Mouse (Mus musculus): ENCODE measurements at regions not wholly inside any gene's neighbourhood (a gene's known extent, or its start where the extent isn't known, plus 50 kb on each side); places are given as distances from the start of the nearest gene placed in this dataset.

- no peak for TF ChIP-seq CTCF (IDR thresholded peaks at IDR 0.05; ENCODE audit: control insufficient read depth, insufficient read depth, low read length)
- no peak for TF ChIP-seq POLR2A (IDR thresholded peaks at IDR 0.05; ENCODE audit: borderline replicate concordance, control insufficient read depth, low read depth, low read length)
Measured at GRCm38 (mm10) chr10:14287551-14287950, 257.9 kb downstream of the Adgrg6 start.
